Mouse (Mus musculus) heart, adult 8-10 months (tissue): ENCODE data around the gene Tspan10. TPM values are rescaled to one million over a fixed set of nuclear protein-coding genes. Genes with fewer than 3 reads are reported as not detected.

Source experiments
- DNase-seq: peaks from one replicate; pipeline ENCODE4 v3.0.0; 2022; ENCODE audit warnings: low spot score
- total RNA-seq, 4 experiments: library from RNA; stranded (reverse); gene quantifications; 2 replicates each; pipeline ENCODE4 v1.2.4; 2022

Gene Tspan10
- total RNA-seq, 4 experiments from 2014 or later: 0.52 to 2.4 (median 1.4) TPM

DNA sequence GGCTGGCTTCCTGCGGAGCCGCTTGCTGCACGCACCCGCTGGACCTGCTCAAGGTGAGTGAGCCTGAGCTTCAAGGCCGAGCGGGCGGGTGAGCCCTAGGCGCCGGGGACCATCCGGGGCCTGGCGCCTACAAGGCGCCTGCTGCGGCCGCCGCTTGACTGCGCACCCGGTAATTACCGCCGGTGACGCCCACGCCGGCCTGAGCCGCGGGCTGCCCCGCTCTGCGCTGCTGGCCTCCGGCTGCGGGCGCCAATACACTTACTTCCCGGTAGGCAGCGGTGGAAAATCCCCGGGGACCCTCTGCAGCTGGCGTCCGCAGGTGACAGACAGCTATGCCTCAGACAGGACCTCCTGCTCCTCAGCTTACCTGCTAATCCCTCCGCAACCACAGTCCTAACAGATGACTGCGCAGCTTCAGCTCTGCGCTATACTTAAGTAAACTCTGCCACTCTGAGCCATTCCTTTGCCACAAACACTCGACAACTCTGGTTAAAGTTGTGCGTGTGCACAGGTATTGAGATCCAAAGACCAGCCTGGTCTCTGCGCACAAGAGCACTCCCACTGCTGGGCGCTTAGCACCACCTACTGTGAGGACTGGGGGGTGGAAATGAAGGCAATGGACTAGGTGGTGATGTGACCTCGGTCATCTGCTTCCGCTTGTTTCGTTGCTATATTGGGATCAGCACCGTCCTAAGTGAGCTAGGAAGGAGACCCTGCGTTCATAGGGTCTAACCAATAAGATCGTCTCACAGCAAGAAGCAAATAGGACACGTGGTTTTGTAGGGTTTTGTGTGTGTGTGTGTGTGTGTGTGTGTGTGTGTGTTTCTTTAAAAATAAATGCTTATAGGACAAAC, 49.8 kb downstream of the Tspan10 start:
- peak; percentile 45 for DNase-seq

DNA sequence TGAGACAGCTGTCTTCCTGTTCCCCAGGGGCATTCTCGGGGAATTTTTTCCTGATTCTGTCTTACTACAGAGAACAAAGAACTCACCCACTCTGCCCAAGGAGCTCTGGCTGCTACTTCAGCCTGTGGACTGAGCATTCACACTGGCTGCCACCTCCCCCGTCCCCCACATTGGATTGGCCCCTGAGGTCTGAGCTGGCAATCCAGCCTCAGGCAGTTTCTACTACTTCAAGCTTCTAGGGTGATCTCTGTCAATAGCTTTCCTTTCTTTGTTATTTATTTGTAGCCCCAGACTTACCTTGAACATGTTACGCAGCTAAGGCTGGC, 50.4 kb downstream of the Tspan10 start:
- DNase-seq: no peak

DNA sequence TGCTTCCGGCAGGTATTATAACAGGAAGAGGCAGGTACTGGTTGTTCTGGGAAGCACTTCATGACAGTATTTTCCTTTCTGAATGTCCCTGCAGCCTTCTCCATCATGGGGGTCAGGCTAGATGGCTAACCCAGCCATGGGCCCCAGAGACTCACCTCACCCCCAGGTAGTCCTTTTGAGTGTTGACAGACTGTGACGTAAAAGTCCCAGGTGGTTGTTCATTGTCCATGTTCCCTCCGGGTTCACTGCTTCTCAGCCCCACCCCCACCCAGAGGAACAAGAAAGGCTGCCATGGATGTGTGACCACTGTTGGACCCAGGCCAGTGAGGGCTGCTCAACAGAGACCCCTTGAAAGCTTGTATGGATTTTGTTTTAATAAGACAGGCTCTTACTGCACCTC, 50.9 kb downstream of the Tspan10 start:
- DNase-seq: no peak

DNA sequence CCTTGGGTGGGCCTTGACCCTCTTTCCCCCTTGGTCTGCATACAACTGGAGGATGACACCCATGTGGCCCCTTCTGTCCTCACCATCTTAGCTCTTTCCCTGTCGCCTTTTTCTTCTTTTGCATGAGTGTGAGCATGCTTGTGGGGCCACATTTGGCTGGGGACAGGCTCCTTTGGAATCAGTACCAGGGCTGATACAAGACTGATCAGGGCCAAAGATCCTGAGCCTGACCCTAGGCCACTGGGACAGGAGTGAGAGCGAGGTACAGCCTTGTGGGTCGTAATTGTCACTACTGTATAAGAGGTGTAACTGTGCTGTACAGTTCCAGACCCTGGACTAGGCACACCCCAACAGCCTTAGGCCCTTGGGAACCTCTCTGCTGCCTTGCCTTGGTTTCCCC, 51.5 kb downstream of the Tspan10 start:
- no peak for DNase-seq

Other genes with a start within 250 kb of the Tspan10 start
- gene Bahcc1, start 209.7 kb upstream of the Tspan10 start, total RNA-seq: 10 to 100 TPM in 2 of 4 experiments, 1 to 10 TPM in 2; 6.2 to 12.6 (median 9.3) TPM
- gene Actg1, start 94.1 kb upstream of the Tspan10 start, total RNA-seq: 100 to 1,000 TPM; 188 to 320 (median 251) TPM
- gene Fscn2, start 81.1 kb upstream of the Tspan10 start, total RNA-seq: not detected
- gene Faap100, start 63.9 kb upstream of the Tspan10 start, total RNA-seq: 10 to 100 TPM; 12.1 to 18.3 (median 13.6) TPM
- gene Nploc4, start 4.9 kb upstream of the Tspan10 start, total RNA-seq: 10 to 100 TPM; 64.3 to 69.6 (median 65.8) TPM
- gene Pde6g, start 10.9 kb downstream of the Tspan10 start, total RNA-seq: under 1 TPM; 0.34 to 0.89 (median 0.66) TPM
- gene Oxld1, start 15.4 kb downstream of the Tspan10 start, total RNA-seq: 10 to 100 TPM; 64.4 to 76.6 (median 70.0) TPM
- 1 to 10 TPM; 5.7 to 8.0 (median 7.1) TPM for gene Ccdc137, start 15.5 kb downstream of the Tspan10 start, total RNA-seq
- gene Arl16, start 25.0 kb downstream of the Tspan10 start, total RNA-seq: 10 to 100 TPM; 10.7 to 12.1 (median 11.8) TPM
- 100 to 1,000 TPM; 233 to 251 (median 242) TPM for gene Mrpl12, start 42.0 kb downstream of the Tspan10 start, total RNA-seq
- gene Slc25a10, start 49.2 kb downstream of the Tspan10 start, total RNA-seq: 10 to 100 TPM; 13.7 to 19.4 (median 16.0) TPM
- 1 to 10 TPM in 1 of 4 experiments, under 1 TPM in 3; 0.69 to 1.0 (median 0.78) TPM for gene Gcgr, start 88.1 kb downstream of the Tspan10 start, total RNA-seq
- 10 to 100 TPM; 37.5 to 41.0 (median 38.5) TPM for gene Mcrip1, start 107.1 kb downstream of the Tspan10 start, total RNA-seq
- under 1 TPM in 1 of 4 experiments, not detected in 3; 0.34 TPM for gene Ppp1r27, start 108.5 kb downstream of the Tspan10 start, total RNA-seq
- 100 to 1,000 TPM; 217 to 256 (median 229) TPM for gene P4hb, start 130.6 kb downstream of the Tspan10 start, total RNA-seq
- 100 to 1,000 TPM; 130 to 152 (median 141) TPM for gene Arhgdia, start 139.0 kb downstream of the Tspan10 start, total RNA-seq
- 10 to 100 TPM; 32.3 to 51.0 (median 45.7) TPM for gene Alyref, start 155.7 kb downstream of the Tspan10 start, total RNA-seq
- gene Anapc11, start 155.8 kb downstream of the Tspan10 start, total RNA-seq: 10 to 100 TPM; 77.9 to 91.8 (median 84.8) TPM
- under 1 TPM in 1 of 4 experiments, not detected in 3; 0.73 TPM for gene Npb, start 165.8 kb downstream of the Tspan10 start, total RNA-seq
- 10 to 100 TPM; 48.1 to 64.4 (median 60.5) TPM for gene Pcyt2, start 175.3 kb downstream of the Tspan10 start, total RNA-seq
- 10 to 100 TPM in 1 of 4 experiments, 1 to 10 TPM in 3; 6.5 to 10.6 (median 7.6) TPM for gene Sirt7, start 182.6 kb downstream of the Tspan10 start, total RNA-seq
- gene Mafg, start 191.0 kb downstream of the Tspan10 start, total RNA-seq: 10 to 100 TPM; 33.0 to 47.3 (median 39.2) TPM
- gene Pycr1, start 201.1 kb downstream of the Tspan10 start, total RNA-seq: 1 to 10 TPM in 3 of 4 experiments, under 1 TPM in 1; 0.91 to 2.8 (median 1.8) TPM
- gene Myadml2, start 205.5 kb downstream of the Tspan10 start, total RNA-seq: 100 to 1,000 TPM in 2 of 4 experiments, 10 to 100 TPM in 2; 90.6 to 123 (median 103) TPM
- gene Notum, start 218.5 kb downstream of the Tspan10 start, total RNA-seq: under 1 TPM; 0.12 to 0.24 (median 0.13) TPM
- gene Aspscr1, start 230.3 kb downstream of the Tspan10 start, total RNA-seq: 10 to 100 TPM; 37.3 to 44.3 (median 41.5) TPM